Mouse (Mus musculus) mouse embryonic stem cell (cell line): ENCODE data around the gene P4ha2.

Source experiments
- in situ Hi-C, 2 experiments: fragments of 300-500 bp; cut with MboI; formaldehyde crosslinking; loops; 1 replicate in 1 of 2; 3 replicates in 1 of 2; pipeline ENCODE4 v1.14.3; 2019 to 2020; ENCODE audit warnings: low sequenced_read_pairs in 2 of 2, low pct_unique_long_range_greater_than_20kb in 1 of 2, mixed read lengths in 1 of 2; ENCODE audit not compliant: unreplicated experiment in 1 of 2

The P4ha2 gene

DNA sequence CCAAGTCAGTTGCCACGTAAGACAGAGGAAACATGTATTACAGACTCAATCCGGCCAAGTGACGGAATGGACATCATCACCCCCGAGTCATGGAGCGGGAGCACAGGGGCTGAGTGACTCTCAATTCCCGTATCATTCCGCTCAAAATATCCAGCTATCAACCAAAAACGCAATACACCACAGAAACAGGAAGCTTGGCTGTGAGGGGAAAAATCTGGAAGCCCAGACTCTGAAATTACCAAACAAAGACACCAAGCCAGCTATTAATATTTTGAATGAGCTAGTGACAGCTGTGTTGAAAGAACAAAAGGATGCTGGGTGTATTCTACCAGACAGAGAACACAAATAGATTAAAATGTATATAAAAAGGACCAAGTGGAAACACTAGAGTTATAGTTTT lies 57.7 kb downstream of the P4ha2 start:
- in situ Hi-C loops = no loop called here

DNA sequence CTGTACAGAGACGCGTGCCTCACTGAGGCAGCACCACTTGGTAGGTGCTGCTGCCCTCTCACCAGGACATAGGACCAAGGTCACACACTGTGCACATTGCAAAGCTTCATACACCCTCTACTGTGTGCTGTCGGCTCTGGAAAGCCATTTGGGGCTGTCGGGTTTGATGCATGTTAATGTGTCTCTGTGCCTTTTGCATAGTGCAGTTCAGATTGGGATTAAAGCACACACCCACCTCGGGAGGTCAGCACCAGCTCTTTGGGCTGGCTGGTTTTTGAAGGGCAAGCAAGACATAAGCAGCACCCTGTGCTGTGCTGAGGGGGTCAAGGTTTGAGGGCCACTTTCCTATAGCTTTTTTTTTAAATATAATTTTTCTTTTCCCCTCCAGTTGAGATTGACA lies 60.5 kb downstream of the P4ha2 start:
- in situ Hi-C loops = no loop called here

DNA sequence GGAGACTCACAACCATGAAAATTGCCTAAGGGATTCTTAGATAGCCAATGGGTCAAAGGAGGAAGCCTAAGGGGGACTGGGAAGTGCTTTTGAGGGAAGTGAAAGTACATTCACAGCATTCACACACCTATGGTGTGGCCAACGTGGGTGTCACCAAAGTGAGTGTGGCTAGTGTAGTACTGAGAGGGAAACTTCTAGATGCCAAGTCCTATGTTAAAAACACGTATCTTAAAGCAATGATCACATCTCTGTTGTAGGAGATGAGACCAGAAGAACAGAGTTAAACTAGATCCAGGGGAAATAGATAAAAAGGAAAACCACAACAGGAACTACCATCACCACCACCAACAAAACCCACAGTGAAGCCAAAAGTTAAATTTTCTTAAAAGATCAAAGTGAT lies 61.0 kb downstream of the P4ha2 start:
- in situ Hi-C loops = no loop called here

DNA sequence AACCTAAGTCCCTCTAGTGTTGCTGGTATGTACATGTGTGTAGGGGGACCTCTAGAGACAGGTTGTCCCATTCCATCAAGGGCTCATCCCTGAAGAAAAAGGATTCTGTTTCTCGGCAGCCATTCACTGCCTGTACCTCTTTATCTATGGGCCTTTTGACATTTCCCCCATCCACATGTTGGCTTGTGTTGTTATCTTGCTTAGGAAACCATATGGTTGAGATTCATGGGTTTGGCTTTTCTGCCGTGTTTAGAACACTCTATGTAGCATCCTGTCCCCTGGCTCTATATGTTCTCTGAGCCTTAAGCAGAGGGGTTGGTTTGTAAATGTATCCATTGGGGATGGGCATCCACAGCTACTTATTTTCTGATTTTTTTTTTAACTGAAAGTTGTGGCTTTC lies 61.6 kb downstream of the P4ha2 start:
- in situ Hi-C loops = no loop called here

DNA sequence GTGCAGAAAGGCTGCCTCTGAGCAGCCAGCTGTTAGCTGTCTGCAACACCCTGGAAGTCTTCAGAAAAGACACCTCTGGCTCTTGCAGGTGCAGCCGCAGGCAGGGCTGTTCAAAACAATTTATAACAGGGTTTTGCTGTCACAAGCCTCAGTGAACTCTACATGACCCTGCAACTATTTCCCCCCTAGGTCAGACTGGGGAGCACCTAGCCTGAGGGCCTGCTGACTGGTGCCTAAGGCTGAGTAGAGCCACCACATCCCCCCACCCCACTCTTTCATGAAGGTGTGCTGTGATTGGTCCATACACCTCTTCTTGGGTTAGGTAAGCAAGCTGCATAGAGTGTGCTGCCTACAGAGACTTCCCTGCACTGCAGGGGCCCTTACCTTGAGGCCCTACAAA lies 63.1 kb downstream of the P4ha2 start:
- in situ Hi-C loops = no loop called here

DNA sequence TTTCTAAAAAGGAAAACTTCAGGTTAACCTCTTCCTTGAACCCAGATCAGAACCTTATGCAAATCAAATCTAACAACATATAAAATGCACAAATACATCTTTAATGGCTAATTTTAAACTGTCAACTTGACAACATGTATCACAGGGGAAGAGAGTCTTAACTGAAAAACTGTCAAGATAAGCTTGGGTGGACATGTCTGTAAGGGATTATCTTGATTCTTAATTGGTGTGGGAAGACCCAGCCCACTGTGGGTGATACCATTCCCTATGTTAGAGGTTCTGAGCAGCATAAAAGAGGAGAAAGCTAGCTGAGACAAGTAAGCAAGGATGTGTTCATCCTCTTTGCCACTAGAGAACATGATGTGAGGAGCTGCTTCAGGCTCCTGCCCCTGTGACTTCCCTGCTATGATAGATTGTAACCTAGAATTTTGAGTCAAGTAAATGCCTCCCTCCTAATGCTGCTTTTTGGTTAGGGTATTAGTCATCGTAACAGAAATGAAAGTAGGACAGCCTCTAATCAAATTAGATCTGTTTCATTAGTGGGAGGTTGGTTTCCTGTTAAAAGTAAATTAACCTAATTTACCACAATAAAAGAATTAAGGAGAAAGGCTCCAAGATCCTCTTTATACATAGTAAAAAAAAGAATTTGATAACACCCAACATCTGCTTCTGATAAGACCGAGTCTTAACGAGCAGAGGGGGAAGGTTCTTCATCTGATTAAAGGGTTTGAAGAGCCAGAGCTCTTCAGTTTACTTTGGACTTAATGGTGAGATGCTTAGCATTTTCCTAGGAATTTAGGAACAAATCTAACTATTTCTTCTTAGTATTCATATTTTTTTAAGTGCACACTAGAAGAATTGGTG lies 69.8 kb downstream of the P4ha2 start:
- in situ Hi-C loops = no loop called here

DNA sequence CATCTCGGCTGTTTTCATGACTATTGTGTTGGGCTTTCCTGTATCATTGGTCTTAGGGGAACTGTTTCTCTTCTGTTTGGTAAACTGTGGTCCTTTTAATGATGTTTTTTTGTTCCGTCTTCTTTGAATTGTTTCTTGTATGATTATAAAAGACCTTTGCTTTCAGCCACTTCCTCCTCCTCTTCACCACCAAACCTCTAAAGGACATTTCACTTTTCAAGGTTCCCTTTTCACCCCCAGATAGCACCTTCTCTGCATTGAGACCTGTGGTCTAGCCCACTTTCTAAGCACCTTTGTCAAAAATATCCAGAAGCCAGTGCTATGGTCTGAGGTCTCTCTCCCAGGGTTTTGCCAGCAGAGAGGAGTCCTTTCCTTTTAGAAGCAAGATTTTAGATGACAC lies 71.3 kb downstream of the P4ha2 start:
- in situ Hi-C loops = no loop called here

DNA sequence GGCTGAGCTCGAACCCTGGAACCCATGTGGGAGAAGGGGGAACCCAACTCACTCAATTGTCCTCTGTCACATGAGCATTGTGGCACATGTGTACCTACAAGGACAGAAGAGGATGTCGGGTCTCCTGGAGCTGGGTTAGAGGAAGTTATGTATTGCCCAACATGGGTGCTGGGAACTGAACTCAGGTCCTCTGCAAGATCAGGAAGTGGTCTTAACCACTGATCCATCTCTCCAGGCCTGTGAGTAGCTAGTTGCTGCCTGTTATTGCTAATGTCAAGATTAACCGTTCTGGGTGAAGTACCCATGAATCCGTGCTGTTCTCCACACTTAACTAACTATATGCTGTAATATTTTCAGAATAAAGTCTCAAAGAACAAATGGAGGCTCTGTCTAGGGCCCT lies 74.3 kb downstream of the P4ha2 start:
- in situ Hi-C loops = no loop called here

DNA sequence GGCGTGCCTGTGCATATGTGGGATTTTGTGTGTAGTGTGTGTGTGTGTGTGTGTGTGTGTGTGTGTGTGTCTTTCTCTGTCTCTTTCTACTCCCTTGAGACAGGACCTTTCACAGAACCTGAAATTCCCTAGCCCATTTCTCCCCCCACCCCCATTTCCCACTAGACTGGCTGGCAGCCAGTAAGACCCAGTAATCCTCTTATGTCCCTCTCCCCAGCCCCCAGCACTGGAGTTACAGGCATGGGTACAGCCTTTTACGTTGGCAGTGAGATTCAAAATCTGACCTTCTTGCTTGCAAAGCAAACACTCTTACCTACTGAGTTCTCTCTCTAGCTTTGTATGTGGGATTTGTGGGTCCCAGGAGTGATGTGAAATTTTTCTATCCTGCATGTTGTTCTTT lies 75.0 kb downstream of the P4ha2 start:
- in situ Hi-C loops = no loop called here
